Mouse (Mus musculus) C2C12 (cell line): ENCODE data around the gene Kcnj10. TPM values are rescaled to one million over a fixed set of nuclear protein-coding genes. Genes with fewer than 3 reads are reported as not detected.
A peak's percentile ranks its signal among the peaks of the same experiment; 100 is the strongest.

Source experiments
- H3K27me3 ChIP-seq: one replicate; pipeline ENCODE4 v1.6.1; 2011; ENCODE audit not compliant: control insufficient read depth, insufficient read depth, insufficient read length
- H3K36me3 ChIP-seq: one replicate; pipeline ENCODE4 v1.6.1; 2011; ENCODE audit not compliant: control insufficient read depth, insufficient read depth
- H3K4me3 ChIP-seq: one replicate; pipeline ENCODE4 v1.5.1; 2011; ENCODE audit warnings: mild to moderate bottlenecking, control low read depth; ENCODE audit not compliant: poor library complexity, insufficient read depth, severe bottlenecking
- H3K79me2 ChIP-seq: one replicate; pipeline ENCODE4 v1.6.1; 2011; ENCODE audit not compliant: control insufficient read depth, insufficient read depth
- H3K79me3 ChIP-seq: one replicate; pipeline ENCODE4 v1.6.1; 2011; ENCODE audit warnings: low read depth, control low read depth
- H3ac ChIP-seq: one replicate; pipeline ENCODE3; 2011; ENCODE audit warnings: low read depth; ENCODE audit not compliant: control insufficient read depth, insufficient read length
- CEBPB ChIP-seq: IDR thresholded peaks from one replicate; pipeline ENCODE4 v1.6.1; 2011; ENCODE audit warnings: low read depth, mild to moderate bottlenecking, control low read depth, moderate library complexity
- CTCF ChIP-seq: IDR thresholded peaks from one replicate; pipeline ENCODE4 v1.5.1; 2011; ENCODE audit not compliant: control insufficient read depth, insufficient read depth, insufficient read length
- FOSL1 ChIP-seq: IDR thresholded peaks from one replicate; pipeline ENCODE4 v1.8.0; 2011; ENCODE audit warnings: mild to moderate bottlenecking, low read length; ENCODE audit not compliant: poor library complexity, insufficient read depth, severe bottlenecking
- MAX ChIP-seq: IDR thresholded peaks from one replicate; pipeline ENCODE4 v1.6.1; 2011; ENCODE audit warnings: mild to moderate bottlenecking, control low read depth
- MYOD1 ChIP-seq: IDR thresholded peaks from one replicate; pipeline ENCODE4 v1.6.1; 2011; ENCODE audit warnings: low read depth; ENCODE audit not compliant: control insufficient read depth, insufficient read length
- MYOG ChIP-seq: IDR thresholded peaks from one replicate; pipeline ENCODE4 v1.6.1; 2011; ENCODE audit not compliant: control insufficient read depth, insufficient read length; ENCODE audit errors: extremely low read depth
- USF1 ChIP-seq: IDR thresholded peaks from one replicate; pipeline ENCODE4 v1.6.1; 2011; ENCODE audit warnings: low read depth, mild to moderate bottlenecking, control low read depth, moderate library complexity
- polyA plus RNA-seq: library from polyadenylated mRNA; unstranded; fragments of >200 nt; fragmentation: generic; extraction: Trizol; gene quantifications from one replicate; pipeline ENCODE4 v1.2.1, GENCODE M21; 2012; ENCODE audit warnings: missing spikeins

Kcnj10 gene
- polyA plus RNA-seq, 1 experiment: not detected

DNA sequence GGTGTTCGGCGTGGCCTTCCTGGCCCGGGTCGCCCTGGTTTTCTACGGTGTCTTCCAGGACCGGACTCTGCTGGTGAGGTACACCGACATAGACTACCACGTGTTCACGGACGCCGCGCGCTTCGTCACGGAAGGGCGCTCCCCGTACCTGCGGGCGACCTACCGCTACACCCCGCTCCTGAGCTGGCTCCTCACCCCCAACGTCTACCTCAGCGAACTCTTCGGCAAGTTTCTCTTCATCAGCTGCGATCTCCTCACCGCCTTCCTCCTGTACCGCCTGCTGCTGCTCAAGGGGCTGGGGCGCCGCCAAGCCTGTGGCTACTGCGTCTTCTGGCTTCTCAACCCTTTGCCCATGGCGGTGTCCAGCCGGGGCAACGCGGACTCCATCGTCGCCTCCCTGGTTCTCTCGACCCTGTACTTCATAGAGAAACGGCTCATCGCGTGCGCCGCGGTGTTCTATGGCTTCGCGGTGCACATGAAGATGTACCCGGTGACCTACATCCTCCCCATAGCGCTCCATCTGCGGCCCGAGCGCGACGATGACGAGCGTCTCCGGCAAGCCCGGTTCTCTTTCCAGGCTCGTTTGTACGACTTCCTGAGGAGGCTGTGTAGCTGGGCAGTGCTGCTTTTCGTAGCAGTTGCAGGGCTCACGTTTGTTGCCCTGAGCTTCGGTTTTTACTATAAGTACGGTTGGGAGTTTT is 35.9 kb downstream of the Kcnj10 start:
- Histone ChIP-seq H3K79me3 (peaks cover 51% of the 10 kb centered on the region), H3K27me3 (no peaks in the 10 kb centered on the region), H3ac (peak overlapping the region; percentile 75), H3K4me3 (peak overlapping the region; percentile 89), H3K79me2 (peaks cover 56% of the 10 kb centered on the region), H3K36me3 (peaks cover 35% of the 10 kb centered on the region)
- TF ChIP-seq CEBPB (no peak), MYOD1 (no peak), FOSL1 (no peak), MAX (no peak), CTCF (no peak), MYOG (no peak), USF1 (no peak)

DNA sequence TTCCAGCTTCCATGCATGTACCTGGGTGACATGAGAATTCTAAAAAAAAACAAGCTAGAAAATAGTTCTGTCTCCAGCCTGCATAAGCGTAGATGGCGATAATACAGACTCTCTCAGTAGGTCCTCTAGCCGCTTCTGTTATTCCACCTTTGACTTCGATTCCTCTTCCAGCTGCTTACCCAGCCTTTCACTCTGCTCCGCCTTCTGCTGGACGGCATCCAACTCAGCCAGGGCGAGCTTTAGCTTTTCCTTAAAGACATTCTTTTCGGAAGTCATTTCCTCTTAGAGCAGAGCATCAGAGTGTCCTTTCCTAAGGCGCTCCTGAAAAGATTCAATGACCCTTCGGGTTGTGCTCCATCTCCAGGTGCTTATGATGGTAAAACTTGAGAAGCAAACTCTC is 39.1 kb downstream of the Kcnj10 start:
- H3K4me3 ChIP-seq: no peak overlapping the region
- peaks cover 67% of the 10 kb centered on the region for H3K79me2 ChIP-seq
- peaks cover 53% of the 10 kb centered on the region for H3K79me3 ChIP-seq
- peaks cover 37% of the 10 kb centered on the region for H3K36me3 ChIP-seq
- TF ChIP-seq MAX: no peak
- TF ChIP-seq MYOG: no peak
- TF ChIP-seq USF1: no peak
- no peak for TF ChIP-seq CTCF
- TF ChIP-seq CEBPB: no peak
- TF ChIP-seq MYOD1: no peak
- TF ChIP-seq FOSL1: no peak
- H3ac ChIP-seq: no peak overlapping the region
- no peaks in the 10 kb centered on the region for H3K27me3 ChIP-seq

DNA sequence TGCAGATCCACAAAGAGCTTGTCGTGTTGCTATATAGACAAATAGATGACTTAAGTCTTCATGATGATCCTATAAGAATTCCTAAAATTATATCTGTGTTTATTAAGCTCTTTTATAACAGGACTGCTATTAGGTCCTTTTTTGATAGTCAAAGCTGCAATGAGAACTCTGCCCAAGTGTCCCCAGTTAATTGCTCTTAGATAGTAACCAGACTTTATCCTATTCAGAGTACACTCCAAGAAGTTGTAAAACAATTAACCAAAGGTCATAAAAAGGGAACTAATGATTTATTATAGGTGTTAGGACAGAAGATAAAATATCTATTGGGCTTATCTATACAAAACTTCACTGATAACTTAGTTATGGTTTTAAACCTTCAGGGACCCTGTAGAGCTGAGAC is 41.1 kb downstream of the Kcnj10 start:
- Histone ChIP-seq H3K4me3 (no peak overlapping the region), H3K79me3 (peaks cover 48% of the 10 kb centered on the region), H3K27me3 (no peaks in the 10 kb centered on the region), H3ac (no peak overlapping the region), H3K36me3 (peaks cover 39% of the 10 kb centered on the region), H3K79me2 (peaks cover 60% of the 10 kb centered on the region)
- TF ChIP-seq FOSL1: no peak
- no peak for TF ChIP-seq CTCF
- no peak for TF ChIP-seq MAX
- no peak for TF ChIP-seq CEBPB
- no peak for TF ChIP-seq MYOD1
- TF ChIP-seq MYOG: no peak
- TF ChIP-seq USF1: no peak

GRCm38 (mm10) chr1:172387246-172387645 is 46.2 kb downstream of the Kcnj10 start:
- Histone ChIP-seq H3K27me3 (no peaks in the 10 kb centered on the region), H3K79me3 (no peaks in the 10 kb centered on the region), H3K4me3 (no peak overlapping the region), H3K36me3 (peaks cover 4% of the 10 kb centered on the region), H3ac (no peak overlapping the region), H3K79me2 (peaks cover 8% of the 10 kb centered on the region)
- TF ChIP-seq MYOG: no peak
- TF ChIP-seq CEBPB: no peak

- no peak overlapping the region for H3K4me3 ChIP-seq
- no peaks in the 10 kb centered on the region for H3K36me3 ChIP-seq
- H3ac ChIP-seq: no peak overlapping the region
- H3K27me3 ChIP-seq: no peaks in the 10 kb centered on the region
- H3K79me3 ChIP-seq: no peaks in the 10 kb centered on the region
- TF ChIP-seq CEBPB: no peak
- no peak for TF ChIP-seq MYOG
- TF ChIP-seq USF1: no peak
- no peak for TF ChIP-seq MAX
- no peak for TF ChIP-seq FOSL1
- TF ChIP-seq CTCF: no peak
- TF ChIP-seq MYOD1: no peak
- no peaks in the 10 kb centered on the region for H3K79me2 ChIP-seq
Measured at GRCm38 (mm10) chr1:172390769-172391168, 49.8 kb downstream of the Kcnj10 start.
